Mouse (Mus musculus) limb, embryonic 14.5 days (tissue): ENCODE measurements around the gene Samd8. TPM values are rescaled to one million over a fixed set of nuclear protein-coding genes. Genes with fewer than 3 reads are reported as not detected.

Experiments used
- ATAC-seq: fragments of 200-750 bp; cut with Nextera tagmentation; 2 replicates; pipeline ENCODE4 v1.8.0; 2017; ENCODE audit warnings: low read depth, moderate number of reproducible peaks, moderate TSS enrichment; ENCODE audit not compliant: low FRiP score
- DNase-seq: peaks from one replicate; pipeline ENCODE4 v3.0.0-alpha.2; 2015; ENCODE audit warnings: low spot score
- H3K27ac ChIP-seq: fragments of 300-500 bp; sonication (generic); replicated peaks from 2 replicates; pipeline ENCODE4 v1.5.1; 2014; ENCODE audit warnings: low read depth, mild to moderate bottlenecking, low read length, moderate library complexity, mixed read lengths
- H3K27me3 ChIP-seq: fragments of 300-500 bp; sonication (generic); 2 replicates; pipeline ENCODE4 v1.6.1; 2014; ENCODE audit warnings: low read length, mixed read lengths; ENCODE audit not compliant: control insufficient read depth, insufficient read depth
- H3K36me3 ChIP-seq: fragments of 300-500 bp; sonication (generic); 2 replicates; pipeline ENCODE4 v1.6.1; 2014; ENCODE audit warnings: mild to moderate bottlenecking, low read length, moderate library complexity, mixed read lengths; ENCODE audit not compliant: control insufficient read depth, insufficient read depth
- H3K4me1 ChIP-seq: fragments of 300-500 bp; sonication (generic); 2 replicates; pipeline ENCODE4 v1.6.1; 2014; ENCODE audit warnings: antibody characterized with exemption, low read length, mixed read lengths; ENCODE audit not compliant: control insufficient read depth, insufficient read depth
- H3K4me2 ChIP-seq: fragments of 300-500 bp; sonication (generic); replicated peaks from 2 replicates; pipeline ENCODE4 v1.6.1; 2014; ENCODE audit warnings: low read depth, mild to moderate bottlenecking, low read length, moderate library complexity; ENCODE audit not compliant: severe bottlenecking
- H3K4me3 ChIP-seq: fragments of 300-500 bp; sonication (generic); replicated peaks from 2 replicates; pipeline ENCODE4 v1.5.1; 2014; ENCODE audit warnings: low read length
- H3K9ac ChIP-seq: fragments of 300-500 bp; sonication (generic); 2 replicates; pipeline ENCODE4 v1.6.1; 2014; ENCODE audit warnings: mild to moderate bottlenecking, low read depth, low read length, moderate library complexity; ENCODE audit not compliant: severe bottlenecking
- H3K9me3 ChIP-seq: fragments of 300-500 bp; sonication (generic); 2 replicates; pipeline ENCODE4 v1.6.1; 2016; ENCODE audit warnings: low read length; ENCODE audit not compliant: control insufficient read depth
- POLR2A ChIP-seq: fragments of 200-500 bp; IDR thresholded peaks from 2 replicates; pipeline ENCODE4 v1.8.0; 2012; ENCODE audit warnings: inconsistent platforms, mild to moderate bottlenecking, moderate library complexity, borderline replicate concordance; ENCODE audit not compliant: insufficient read depth, insufficient read length; ENCODE audit errors: extremely low read depth
- WGBS: fragments of 180-500 bp; shearing (Covaris S2); extraction: QIAGEN DNeasy Blood & Tissue Kit; methylation state at CpG from one replicate; pipeline ENCODE4 v1.1.7; 2014; 5-methylcytosine and 5-hydroxymethylcytosine counted together
- polyA plus RNA-seq, 2 experiments: library from polyadenylated mRNA; depleted of rRNA in 1 of 2; stranded (reverse) in 1 of 2; unstranded in 1 of 2; fragments of >200 nt; fragmentation: Nextera tagmentation in 1 of 2; extraction: Ambion mirVana in 1 of 2; gene quantifications; 2 replicates each; pipeline versions ENCODE4 v1.2.1 to v1.2.3; 2012 to 2014

The Samd8 gene
- polyA plus RNA-seq, 2 experiments = 11.4 to 12.3 TPM

- ATAC-seq (no peak), DNase-seq (no peak)
- Histone ChIP-seq H3K4me1 (peaks cover 7% of the 10 kb centered on the region; the same call in 1 of the 2 replicates), H3K9ac (no peak overlapping the region), H3K4me3 (no peak overlapping the region), H3K27ac (no peak overlapping the region), H3K9me3 (no peaks in the 10 kb centered on the region), H3K4me2 (no peak overlapping the region), H3K27me3 (no peaks in the 10 kb centered on the region), H3K36me3 (no peaks in the 10 kb centered on the region)
- WGBS = 90% methylated on average over 6 of the region's 6 CpGs
- no peak for TF ChIP-seq POLR2A
These were observed 16.1 kb downstream of the Samd8 start for GRCm38 (mm10) chr14:21766398-21766958.

- Histone ChIP-seq H3K36me3 (peaks cover 19% of the 10 kb centered on the region), H3K4me3 (no peak overlapping the region), H3K9me3 (no peaks in the 10 kb centered on the region), H3K27ac (no peak overlapping the region), H3K4me1 (peaks cover 7% of the 10 kb centered on the region; the same call in 1 of the 2 replicates), H3K27me3 (no peaks in the 10 kb centered on the region), H3K4me2 (no peak overlapping the region), H3K9ac (no peak overlapping the region)
- 69% methylated on average over 11 of the region's 11 CpGs for WGBS
- TF ChIP-seq POLR2A = no peak
- no peak for ATAC-seq
- DNase-seq = no peak
These were observed 22.4 kb downstream of the Samd8 start for GRCm38 (mm10) chr14:21772506-21773281.

GRCm38 (mm10) chr14:21773946-21774345 lies 23.6 kb downstream of the Samd8 start:
- no peak overlapping the region for H3K4me2 ChIP-seq
- H3K4me3 ChIP-seq = no peak overlapping the region
- H3K27me3 ChIP-seq = no peaks in the 10 kb centered on the region
- H3K9ac ChIP-seq = no peak overlapping the region
- H3K9me3 ChIP-seq = no peaks in the 10 kb centered on the region
- peaks cover 22% of the 10 kb centered on the region for H3K36me3 ChIP-seq
- no peak overlapping the region for H3K27ac ChIP-seq
- no peaks in the 10 kb centered on the region for H3K4me1 ChIP-seq
- 76% methylated on average over 2 of the region's 2 CpGs for WGBS
- ATAC-seq (no peak), DNase-seq (no peak)
- TF ChIP-seq POLR2A = no peak

GRCm38 (mm10) chr14:21776201-21776600 lies 25.9 kb downstream of the Samd8 start:
- Histone ChIP-seq H3K4me3 (no peak overlapping the region), H3K9ac (no peak overlapping the region), H3K36me3 (peaks cover 37% of the 10 kb centered on the region), H3K4me2 (no peak overlapping the region), H3K27ac (no peak overlapping the region), H3K9me3 (no peaks in the 10 kb centered on the region), H3K4me1 (no peaks in the 10 kb centered on the region), H3K27me3 (no peaks in the 10 kb centered on the region)
- no peak for TF ChIP-seq POLR2A
- WGBS = 93% methylated on average over 4 of the region's 4 CpGs
- DNase-seq = no peak
- ATAC-seq = no peak

- no peak for DNase-seq
- no peaks in the 10 kb centered on the region for H3K4me1 ChIP-seq
- H3K27me3 ChIP-seq = no peaks in the 10 kb centered on the region
- WGBS = 88% methylated on average over 4 of the region's 4 CpGs
- H3K4me3 ChIP-seq = no peak overlapping the region
- TF ChIP-seq POLR2A = no peak
- no peak overlapping the region for H3K9ac ChIP-seq
- H3K9me3 ChIP-seq = no peaks in the 10 kb centered on the region
- ATAC-seq = no peak
- H3K27ac ChIP-seq = no peak overlapping the region
- H3K4me2 ChIP-seq = no peak overlapping the region
- H3K36me3 ChIP-seq = peaks cover 57% of the 10 kb centered on the region
These were observed 36.2 kb downstream of the Samd8 start for GRCm38 (mm10) chr14:21786500-21786899.
